Mouse (Mus musculus) embryonic stem cell, embryonic (primary cell): ENCODE measurements around the gene Ppp4r3a.

Source experiments
- CTCF ChIA-PET, 4 experiments: fragments of 300-600 bp in 2 of 4; fragments of 350-600 bp in 2 of 4; sonication (Branson Sonifier 250); formaldehyde crosslinking; loops; one replicate each; lab custom pipeline; 2022; ENCODE audit warnings: inconsistent platforms in 2 of 4; lab: Charles Lee
- POLR2A ChIA-PET, 4 experiments: fragments of 300-600 bp in 2 of 4; fragments of 350-600 bp in 2 of 4; sonication (Branson Sonifier 250); formaldehyde crosslinking; loops; one replicate each; lab custom pipeline; 2022; ENCODE audit warnings: antibody characterized with exemption in 4 of 4, inconsistent platforms in 1 of 4; lab: Charles Lee

The Ppp4r3a gene

GRCm38 (mm10) chr12:101075433-101075832, 8.1 kb downstream of the Ppp4r3a start:
- CTCF ChIA-PET: interaction anchor here in 1 of 4 experiments (1.2 kb wide), 1 partner anchor 1312 kb away, joined by 3 read pairs; no protein-coding TSS in a partner anchor

GRCm38 (mm10) chr12:101074821-101075429, 8.6 kb downstream of the Ppp4r3a start:
- CTCF ChIA-PET: interaction anchor here in 2 of 4 experiments (0.6 to 1.2 kb wide), 2 partner anchors 30 to 1312 kb away, joined by 3 to 9 read pairs; no protein-coding TSS in a partner anchor

More at GRCm38 (mm10) chr12:101075433-101075832, 8.1 kb downstream of the Ppp4r3a start:
- POLR2A ChIA-PET: interaction anchor here in 2 of 4 experiments (0.7 to 2.3 kb wide), 11 partner anchors 9 to 897 kb away, joined by 3 to 19 read pairs (median 5); partner anchors contain the start of genes Ppp4r3a (in 1 of the 2) and Trip11 (in 1 of the 2)

GRCm38 (mm10) chr12:101069813-101070212, 13.7 kb downstream of the Ppp4r3a start:
- ChIA-PET CTCF (no interaction called here), POLR2A (interaction anchor here in 2 of 4 experiments (0.6 to 3.2 kb wide), 7 partner anchors 12 to 883 kb away, joined by 3 to 15 read pairs (median 5); no protein-coding TSS in a partner anchor)

More at GRCm38 (mm10) chr12:101074821-101075429, 8.6 kb downstream of the Ppp4r3a start:
- POLR2A ChIA-PET: interaction anchor here in 2 of 4 experiments (0.9 to 2.3 kb wide), 6 partner anchors 9 to 39 kb away, joined by 3 to 19 read pairs (median 5); partner anchors contain the start of gene Ppp4r3a (in 1 of the 2)

- POLR2A ChIA-PET: interaction anchor here in 3 of 4 experiments (0.7 to 4.0 kb wide), 13 partner anchors 9 to 1609 kb away, joined by 3 to 41 read pairs (median 4); partner anchors contain the start of gene Ppp4r3a (in 2 of the 3)
- CTCF ChIA-PET: interaction anchor here in 3 of 4 experiments (0.5 to 1.1 kb wide), 4 partner anchors 8 to 848 kb away, joined by 3 to 12 read pairs (median 4); no protein-coding TSS in a partner anchor
Measured at GRCm38 (mm10) chr12:101066329-101066728, 17.2 kb downstream of the Ppp4r3a start.

- POLR2A ChIA-PET: interaction anchor here in 2 of 4 experiments (0.6 to 1.5 kb wide), 4 partner anchors 26 to 883 kb away, joined by 3 to 5 read pairs (median 3); no protein-coding TSS in a partner anchor
- CTCF ChIA-PET: no interaction called here
Measured at GRCm38 (mm10) chr12:101039956-101040355, 43.5 kb downstream of the Ppp4r3a start.

- CTCF ChIA-PET: interaction anchor here (0.6 to 6.0 kb wide), 71 partner anchors 9 to 857 kb away, joined by 3 to 109 read pairs (median 6); partner anchors contain the start of gene Gpr68 (in 1 of the 4)
Measured at GRCm38 (mm10) chr12:101028954-101029731, 54.4 kb downstream of the Ppp4r3a start, which contains the start of gene Ccdc88c. Gene Ccdc88c (minus strand): TSS chr12:101029056.

GRCm38 (mm10) chr12:101028247-101028953, 55.1 kb downstream of the Ppp4r3a start:
- ChIA-PET POLR2A (interaction anchor here (0.8 to 7.9 kb wide), 37 partner anchors 8 to 304 kb away, joined by 3 to 72 read pairs (median 6); partner anchors contain the start of gene Ppp4r3a (in 1 of the 4)), CTCF (interaction anchor here (0.6 to 6.0 kb wide), 50 partner anchors 8 to 857 kb away, joined by 3 to 109 read pairs (median 7); no protein-coding TSS in a partner anchor)

More at GRCm38 (mm10) chr12:101028954-101029731, 54.4 kb downstream of the Ppp4r3a start, which contains the start of gene Ccdc88c:
- POLR2A ChIA-PET: interaction anchor here (0.6 to 7.9 kb wide), 50 partner anchors 8 to 806 kb away, joined by 3 to 72 read pairs (median 6); partner anchors contain the start of gene Ppp4r3a (in 1 of the 4)

- CTCF ChIA-PET: interaction anchor here (0.5 to 6.0 kb wide), 14 partner anchors 8 to 862 kb away, joined by 3 to 109 read pairs (median 5); no protein-coding TSS in a partner anchor
- POLR2A ChIA-PET: interaction anchor here (0.6 to 7.9 kb wide), 32 partner anchors 8 to 149 kb away, joined by 3 to 72 read pairs (median 4); partner anchors contain the start of gene Ppp4r3a (in 1 of the 4)
Measured at GRCm38 (mm10) chr12:101027451-101028246, 55.9 kb downstream of the Ppp4r3a start.

GRCm38 (mm10) chr12:101026946-101027345, 56.6 kb downstream of the Ppp4r3a start:
- ChIA-PET POLR2A (interaction anchor here (0.6 to 7.9 kb wide), 21 partner anchors 8 to 120 kb away, joined by 3 to 72 read pairs (median 4); partner anchors contain the start of gene Ppp4r3a (in 1 of the 4)), CTCF (interaction anchor here (0.5 to 6.0 kb wide), 11 partner anchors 8 to 110 kb away, joined by 3 to 82 read pairs (median 4); no protein-coding TSS in a partner anchor)

GRCm38 (mm10) chr12:101026518-101026917, 57.0 kb downstream of the Ppp4r3a start:
- ChIA-PET CTCF (interaction anchor here (0.6 to 6.0 kb wide), 8 partner anchors 9 to 74 kb away, joined by 3 to 82 read pairs (median 4); no protein-coding TSS in a partner anchor), POLR2A (interaction anchor here in 3 of 4 experiments (0.6 to 7.9 kb wide), 20 partner anchors 7 to 1371 kb away, joined by 3 to 72 read pairs (median 4); no protein-coding TSS in a partner anchor)

- ChIA-PET POLR2A (interaction anchor here in 3 of 4 experiments (0.6 to 7.9 kb wide), 20 partner anchors 10 to 1372 kb away, joined by 3 to 72 read pairs (median 4); partner anchors contain the start of gene Ppp4r3a (in 1 of the 3)), CTCF (interaction anchor here (1.4 to 6.0 kb wide), 6 partner anchors 68 to 77 kb away, joined by 4 to 82 read pairs (median 10); no protein-coding TSS in a partner anchor)
Measured at GRCm38 (mm10) chr12:101026025-101026424, 57.5 kb downstream of the Ppp4r3a start.

- CTCF ChIA-PET: interaction anchor here (0.9 to 2.3 kb wide), 5 partner anchors 67 to 76 kb away, joined by 4 to 14 read pairs (median 6); no protein-coding TSS in a partner anchor
- POLR2A ChIA-PET: interaction anchor here in 3 of 4 experiments (0.6 to 7.9 kb wide), 25 partner anchors 9 to 115 kb away, joined by 3 to 72 read pairs (median 4); partner anchors contain the start of gene Ppp4r3a (in 1 of the 3)
Measured at GRCm38 (mm10) chr12:101025379-101025778, 58.1 kb downstream of the Ppp4r3a start.

GRCm38 (mm10) chr12:101024824-101025223, 58.7 kb downstream of the Ppp4r3a start:
- ChIA-PET CTCF (interaction anchor here in 3 of 4 experiments (0.9 to 2.3 kb wide), 4 partner anchors 67 to 76 kb away, joined by 4 to 14 read pairs (median 6); no protein-coding TSS in a partner anchor), POLR2A (interaction anchor here in 3 of 4 experiments (0.6 to 7.9 kb wide), 24 partner anchors 8 to 114 kb away, joined by 3 to 72 read pairs (median 4); partner anchors contain the start of gene Ppp4r3a (in 1 of the 3))

GRCm38 (mm10) chr12:101023143-101023542, 60.4 kb downstream of the Ppp4r3a start:
- CTCF ChIA-PET: interaction anchor here in 2 of 4 experiments (0.5 to 1.6 kb wide), 3 partner anchors 8 to 71 kb away, joined by 3 to 4 read pairs (median 3); no protein-coding TSS in a partner anchor

GRCm38 (mm10) chr12:101022353-101022752, 61.1 kb downstream of the Ppp4r3a start:
- ChIA-PET CTCF (interaction anchor here in 1 of 4 experiments (0.7 kb wide), 1 partner anchor 9 kb away, joined by 3 read pairs; no protein-coding TSS in a partner anchor), POLR2A (interaction anchor here in 3 of 4 experiments (0.6 to 11.1 kb wide), 5 partner anchors 7 to 83 kb away, joined by 3 to 200 read pairs (median 8); no protein-coding TSS in a partner anchor)

More at GRCm38 (mm10) chr12:101023143-101023542, 60.4 kb downstream of the Ppp4r3a start:
- POLR2A ChIA-PET: interaction anchor here in 3 of 4 experiments (0.6 to 7.9 kb wide), 10 partner anchors 8 to 71 kb away, joined by 3 to 72 read pairs (median 4); no protein-coding TSS in a partner anchor
